Mouse (Mus musculus) left cerebral cortex, adult 18-20 months (tissue): ENCODE data around the gene Dcun1d4. TPM values are rescaled to one million over a fixed set of nuclear protein-coding genes. Genes with fewer than 3 reads are reported as not detected.

Experiments used
- DNase-seq, 2 experiments: peaks; one replicate each; pipeline ENCODE4 v3.0.0; 2021 to 2022; ENCODE audit warnings: low spot score in 2 of 2, mixed read lengths in 1 of 2
- total RNA-seq, 2 experiments: library from RNA; stranded (reverse); gene quantifications; 2 replicates each; pipeline ENCODE4 v1.2.3; 2021

Dcun1d4 gene
- total RNA-seq, 2 experiments from 2014 or later: 132 to 133 TPM

DNA sequence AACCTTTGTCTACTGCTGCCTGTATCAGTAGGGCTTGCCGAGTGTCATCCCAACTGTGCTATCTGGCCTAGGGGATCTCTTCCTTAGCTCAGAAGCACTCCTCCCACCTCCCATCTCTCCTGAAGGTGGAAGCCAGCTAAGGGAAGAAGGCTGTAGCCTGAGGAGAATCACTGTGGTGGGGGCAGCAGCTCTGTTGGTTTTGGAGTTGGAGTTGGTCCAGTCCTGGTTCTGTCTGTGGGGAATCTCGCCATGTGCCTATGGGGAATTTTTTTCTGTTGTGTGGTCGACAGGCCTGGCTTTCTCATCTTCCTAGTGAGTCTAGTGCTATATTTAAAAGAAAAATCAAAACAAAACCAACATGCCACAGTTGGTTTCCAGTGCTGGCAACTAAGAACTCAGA, 16.6 kb downstream of the Dcun1d4 start:
- DNase-seq: peak in 1 of 2 experiments; percentile 33

DNA sequence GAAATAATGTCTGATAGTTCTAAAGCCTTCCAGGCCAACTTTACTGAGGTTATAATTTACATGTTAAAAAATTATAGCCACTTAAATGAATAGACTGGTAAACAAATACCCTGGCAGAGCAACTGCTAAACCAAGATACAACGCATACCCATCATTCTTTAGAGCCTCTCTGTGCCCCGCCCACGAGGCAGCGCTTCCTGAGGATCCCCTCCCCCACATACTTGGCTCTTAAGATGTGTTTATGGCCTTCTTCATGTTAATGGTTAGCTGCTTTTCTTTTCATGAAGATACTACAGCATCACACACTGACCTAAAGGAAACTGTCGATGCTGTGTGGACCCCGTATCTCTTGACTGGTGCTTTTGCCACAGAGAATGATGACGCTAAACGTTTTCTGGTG, 17.8 kb downstream of the Dcun1d4 start:
- no peak for DNase-seq

DNA sequence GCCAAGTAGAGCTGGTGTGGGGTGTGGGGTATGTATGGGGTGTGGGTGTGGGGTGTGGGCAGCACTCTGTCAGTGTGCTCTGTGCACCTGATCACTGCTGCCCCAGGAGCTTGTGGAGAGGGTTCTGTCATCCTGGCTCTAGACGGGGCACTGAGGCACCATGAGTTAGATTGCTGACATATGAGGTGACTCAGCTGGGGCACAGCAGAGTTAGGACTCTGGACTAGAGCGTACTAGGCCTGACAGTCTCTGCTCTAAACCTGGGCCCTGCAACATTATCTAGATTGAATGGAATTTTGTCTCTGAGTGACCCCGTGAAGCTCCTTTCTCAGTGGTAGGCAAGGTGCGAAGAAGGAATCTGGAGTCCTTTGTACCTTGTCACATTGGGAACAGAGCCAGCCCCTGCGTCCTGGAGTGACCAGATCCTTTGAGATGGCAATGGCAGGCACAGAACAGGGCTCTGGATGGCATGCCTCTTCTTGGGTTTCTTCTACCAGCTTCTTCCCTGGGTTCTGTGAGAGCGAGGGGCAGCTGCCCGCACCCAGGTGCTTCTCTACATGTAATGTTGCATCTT, 20.2 kb downstream of the Dcun1d4 start:
- DNase-seq: no peak

DNA sequence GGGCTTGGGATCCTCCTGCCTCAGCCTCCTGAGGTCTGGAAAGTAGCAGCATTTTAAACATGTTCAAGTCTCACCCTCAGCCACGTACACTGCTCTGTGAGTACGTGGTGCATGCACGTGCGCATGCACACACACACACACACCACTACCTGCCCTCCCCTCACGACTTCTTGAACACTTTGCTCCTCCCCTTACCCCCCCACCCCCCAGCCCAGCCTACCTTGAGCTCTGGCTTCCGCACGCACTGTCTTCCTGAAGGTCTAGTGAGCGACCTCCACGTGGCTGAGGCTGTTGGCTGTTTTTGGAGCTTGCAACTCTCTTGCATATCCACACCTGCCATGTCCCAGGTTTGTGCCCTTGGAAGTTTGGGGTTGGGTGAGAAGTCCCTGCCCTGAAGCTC, 21.6 kb downstream of the Dcun1d4 start:
- no peak for DNase-seq

DNA sequence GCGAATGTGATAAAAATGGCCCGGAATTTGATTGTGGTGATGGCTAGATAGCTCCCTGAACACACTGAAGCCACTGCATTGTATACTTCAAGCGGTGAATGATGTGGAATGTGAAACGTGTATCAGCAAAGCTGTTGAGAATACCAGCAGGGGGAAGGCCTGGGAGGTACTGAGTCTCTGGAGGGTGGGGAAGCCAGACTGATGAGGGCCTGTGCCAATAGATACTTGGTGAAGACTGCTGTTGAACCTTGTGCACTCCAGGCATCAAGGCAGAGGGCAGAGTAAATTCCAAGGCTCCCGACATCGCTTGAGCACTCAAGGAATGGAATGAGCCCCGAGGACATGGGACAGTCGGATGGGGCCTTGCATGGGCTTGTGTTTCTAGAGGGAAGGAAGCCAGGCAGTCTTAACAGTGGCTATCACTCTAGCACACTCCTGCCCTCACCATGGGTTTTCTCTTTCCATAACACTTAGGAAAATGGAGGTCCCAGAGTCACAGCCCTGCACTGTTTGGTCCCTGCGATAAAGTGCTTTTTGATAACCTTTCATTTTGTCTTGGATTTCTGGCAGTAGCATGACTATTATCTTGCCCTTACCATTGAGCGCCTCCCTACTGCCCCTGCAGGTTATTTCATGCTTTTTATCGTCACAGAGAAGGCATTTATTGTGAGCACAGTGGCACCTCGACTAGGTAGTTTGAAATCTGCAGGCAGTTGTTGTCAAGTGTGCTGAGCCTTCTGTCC, 22.4 kb downstream of the Dcun1d4 start:
- no peak for DNase-seq

DNA sequence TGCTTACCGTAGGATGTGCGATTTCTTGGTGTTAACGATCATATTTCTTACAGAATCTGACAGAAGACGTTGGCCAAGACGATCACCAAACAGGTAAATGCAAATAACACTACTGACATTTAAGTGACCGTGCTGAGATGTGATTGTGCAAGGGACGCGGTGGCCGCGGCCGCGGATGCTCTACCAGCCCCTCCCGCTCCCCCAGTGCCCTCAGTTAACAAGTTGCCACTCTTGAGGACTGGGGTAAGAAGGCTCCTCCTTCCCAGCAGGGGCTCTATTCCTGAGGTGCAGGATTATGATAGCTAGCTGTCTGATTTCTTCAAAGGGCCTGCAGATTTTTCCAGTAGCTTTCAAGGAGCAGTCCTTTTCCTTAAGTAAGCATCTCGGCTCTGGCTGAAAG, 30.3 kb downstream of the Dcun1d4 start:
- DNase-seq: no peak

DNA sequence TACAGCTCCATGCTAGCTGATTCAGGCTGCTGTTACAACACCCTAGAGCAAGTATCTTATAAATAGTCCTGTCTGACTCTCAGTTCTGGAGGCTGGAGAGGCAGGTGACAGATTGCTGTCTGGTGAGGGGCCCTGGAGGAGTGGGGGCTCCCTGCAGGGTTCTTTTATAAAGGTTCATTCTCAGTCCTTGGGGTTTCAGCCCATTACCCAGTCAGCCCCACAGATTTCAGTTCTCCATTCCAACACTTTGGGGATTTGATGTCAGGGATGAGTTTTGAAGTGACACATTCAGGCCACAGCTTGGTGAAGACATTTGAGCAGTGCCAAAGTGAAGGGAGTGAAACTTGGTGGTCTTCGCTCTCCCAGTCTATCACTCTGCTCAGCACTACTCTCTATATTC, 31.4 kb downstream of the Dcun1d4 start:
- DNase-seq: no peak

DNA sequence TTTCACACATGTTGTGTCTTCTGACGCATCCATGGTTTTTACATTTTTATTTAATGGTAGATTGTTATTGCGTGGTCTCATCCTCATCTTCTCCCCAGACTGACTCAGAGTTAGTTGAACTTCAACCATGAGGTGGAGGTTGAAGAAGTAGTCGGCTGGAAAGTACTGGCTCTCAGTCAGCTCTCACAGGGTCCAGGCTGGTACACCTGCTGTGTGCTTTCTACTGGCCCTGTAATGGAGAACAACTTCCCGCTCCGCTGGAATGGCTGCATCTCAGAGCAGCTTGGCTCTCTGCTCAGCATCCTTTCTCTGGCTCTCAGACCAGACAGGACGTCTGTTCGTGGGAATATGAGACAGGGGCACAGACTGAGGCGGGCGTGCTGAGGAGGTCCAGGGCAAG, 31.9 kb downstream of the Dcun1d4 start:
- no peak for DNase-seq

DNA sequence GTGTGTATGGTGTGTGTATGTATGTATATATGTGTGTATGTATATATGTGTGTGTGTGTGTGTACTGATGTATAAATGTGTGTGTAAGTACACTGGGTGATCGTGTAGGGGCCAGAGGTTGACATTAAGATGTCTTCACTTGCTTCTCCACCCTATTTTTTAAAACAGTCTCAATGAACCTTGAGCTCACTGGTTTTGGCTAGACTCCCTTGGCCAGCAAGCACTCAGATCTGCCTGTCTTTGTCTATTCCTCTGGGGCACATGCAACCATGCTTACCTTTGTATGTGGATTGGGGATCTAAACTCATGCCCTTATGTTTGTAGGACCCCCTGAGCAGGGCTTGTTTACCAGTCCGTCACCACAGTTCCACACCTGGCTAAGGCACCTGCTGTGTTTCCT, 33.4 kb downstream of the Dcun1d4 start:
- DNase-seq: no peak

DNA sequence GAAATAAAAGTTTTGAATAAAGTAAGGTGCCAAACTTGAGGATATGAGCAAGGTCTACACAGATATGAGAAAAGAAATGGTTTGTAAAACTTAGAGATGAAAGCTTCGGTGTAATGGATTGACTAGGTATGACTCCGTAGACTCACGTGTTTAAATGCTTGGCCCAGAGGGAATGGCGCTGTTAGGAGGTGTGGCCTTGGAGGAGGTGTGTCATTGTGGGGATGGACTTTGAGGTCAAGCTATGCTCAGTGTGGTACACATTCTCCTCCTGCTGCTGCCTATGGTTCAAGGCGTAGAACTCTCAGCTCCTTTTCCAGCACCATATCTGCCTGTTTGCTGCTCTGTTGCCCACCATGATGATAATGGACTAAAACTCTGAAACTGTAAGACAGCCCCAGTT, 36.5 kb downstream of the Dcun1d4 start:
- no peak for DNase-seq

DNA sequence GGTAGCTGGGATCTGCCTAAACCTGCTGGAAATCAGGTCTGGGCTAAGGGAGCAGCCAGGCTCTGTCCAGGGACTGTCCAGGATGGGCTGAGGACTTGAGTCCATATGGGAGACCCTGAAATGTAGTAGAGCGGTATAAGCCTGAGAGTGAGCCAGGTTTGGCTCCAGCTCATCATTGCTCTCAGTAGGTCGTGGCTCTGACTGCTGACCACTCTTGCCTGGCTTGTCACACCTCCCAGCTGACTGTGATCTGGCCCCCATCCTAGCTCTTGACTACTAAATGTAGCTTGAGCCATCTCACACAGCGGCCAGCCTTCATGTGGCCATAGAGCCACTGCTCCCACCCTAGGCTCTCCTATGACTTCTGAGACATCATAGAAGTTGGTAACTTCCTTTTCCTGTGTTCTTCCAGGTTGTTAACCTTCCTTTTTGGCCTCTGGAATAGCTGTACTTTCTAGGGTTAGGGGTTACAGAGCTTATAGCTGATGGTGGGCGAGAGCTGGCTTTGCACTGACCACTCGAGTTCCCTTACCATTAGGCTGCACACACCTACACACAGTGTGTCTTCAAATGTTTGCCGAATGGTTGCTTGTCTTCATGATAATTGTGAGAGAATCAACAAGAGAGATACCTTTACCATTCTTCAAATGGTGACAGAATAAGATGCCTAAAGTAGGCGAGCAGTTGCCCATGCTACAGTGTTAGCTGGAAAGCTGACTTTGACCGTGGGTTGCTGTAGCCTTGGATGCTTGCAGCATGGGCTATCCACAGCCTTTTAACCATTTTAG, 37.8 kb downstream of the Dcun1d4 start:
- DNase-seq: no peak

DNA sequence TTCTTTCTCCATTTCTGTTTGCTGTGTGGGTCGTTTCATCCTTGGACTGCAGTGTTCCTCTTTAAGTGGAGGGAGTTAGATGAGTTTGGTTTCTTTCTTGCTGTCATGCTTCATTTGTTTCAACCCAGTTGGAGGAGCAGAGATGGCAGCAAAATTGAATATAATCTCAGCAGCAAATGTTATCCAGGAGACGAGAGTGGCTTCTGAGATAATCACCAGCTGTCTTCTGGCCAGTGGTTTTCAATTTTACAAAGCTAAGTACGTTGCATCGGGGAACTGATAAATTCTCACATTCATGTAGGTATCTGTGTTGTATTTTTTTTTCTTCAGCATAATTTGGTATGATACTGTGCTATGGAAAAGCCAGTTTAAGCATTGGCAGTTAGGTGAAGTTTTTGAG, 40.0 kb downstream of the Dcun1d4 start:
- DNase-seq: no peak

DNA sequence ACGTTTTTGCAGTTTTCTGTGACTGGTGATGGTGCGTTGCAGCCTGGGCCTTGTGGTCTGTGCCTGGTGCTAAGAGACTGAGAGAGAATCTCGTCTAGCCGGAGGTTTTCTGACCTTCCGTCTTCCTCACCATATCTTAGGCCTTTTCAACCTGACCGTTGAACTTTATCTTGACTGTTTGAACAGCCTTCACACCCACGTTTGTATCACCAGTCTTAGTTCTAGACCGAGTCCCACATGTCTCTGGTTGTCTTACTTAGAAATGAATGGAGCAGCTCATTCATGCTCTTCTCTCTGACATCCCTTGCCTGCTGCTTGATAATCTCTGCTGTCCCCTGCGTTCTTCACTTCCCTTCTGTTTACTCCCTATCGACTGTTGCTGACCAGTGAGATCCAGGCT, 42.4 kb downstream of the Dcun1d4 start:
- DNase-seq: no peak

DNA sequence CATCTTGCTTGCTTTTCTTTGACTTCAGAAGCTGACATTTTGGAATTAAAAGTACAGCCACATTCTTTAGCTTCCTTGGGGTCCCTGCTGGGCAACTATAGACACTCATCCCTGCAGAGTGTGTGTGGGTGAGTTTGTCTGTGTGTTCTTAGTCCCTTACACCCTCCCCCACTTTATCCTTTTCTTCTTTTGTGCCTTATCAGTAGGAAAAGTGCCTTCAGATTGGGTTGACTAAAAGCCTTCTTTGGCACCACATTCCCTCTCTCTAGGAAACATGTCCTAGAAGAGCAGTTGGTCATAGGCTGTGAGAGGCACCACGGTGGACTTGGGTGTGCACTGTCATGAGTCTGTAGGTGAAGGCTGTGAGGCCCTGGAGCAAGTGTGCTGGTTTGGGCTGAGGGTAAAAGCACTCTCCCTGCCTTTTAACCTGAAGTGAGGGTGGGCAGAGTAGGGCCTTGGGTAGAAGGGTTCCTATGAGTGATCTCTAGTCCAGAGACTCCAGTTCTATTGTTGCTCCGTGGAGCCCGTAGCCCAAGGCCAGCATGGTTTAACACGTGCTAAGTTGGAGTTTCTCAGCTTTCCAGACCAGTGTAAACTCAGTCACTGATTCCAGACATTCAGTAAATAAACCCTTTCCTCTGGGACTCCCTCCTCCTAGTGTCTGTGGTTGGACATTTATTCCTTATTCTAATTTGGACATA, 43.6 kb downstream of the Dcun1d4 start:
- no peak for DNase-seq

DNA sequence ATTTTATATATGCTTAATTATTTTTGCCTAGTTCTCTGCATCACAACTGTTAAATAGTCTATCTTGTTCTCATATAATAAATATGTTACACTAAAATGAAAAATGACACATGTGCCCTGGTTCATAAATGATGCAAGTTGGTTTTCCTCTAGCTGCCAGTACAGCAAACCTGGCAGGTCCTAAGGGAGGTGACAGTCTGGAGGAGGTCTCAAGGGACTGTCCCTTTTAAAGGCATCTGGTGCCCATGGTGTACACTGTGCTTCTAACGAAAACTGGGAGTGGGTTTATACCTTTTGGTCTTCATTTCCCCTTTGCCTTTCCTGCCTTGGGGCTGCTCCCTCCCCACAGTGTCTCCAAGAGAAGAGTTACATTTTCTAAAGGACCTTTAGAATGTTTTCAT, 51.4 kb downstream of the Dcun1d4 start:
- no peak for DNase-seq

DNA sequence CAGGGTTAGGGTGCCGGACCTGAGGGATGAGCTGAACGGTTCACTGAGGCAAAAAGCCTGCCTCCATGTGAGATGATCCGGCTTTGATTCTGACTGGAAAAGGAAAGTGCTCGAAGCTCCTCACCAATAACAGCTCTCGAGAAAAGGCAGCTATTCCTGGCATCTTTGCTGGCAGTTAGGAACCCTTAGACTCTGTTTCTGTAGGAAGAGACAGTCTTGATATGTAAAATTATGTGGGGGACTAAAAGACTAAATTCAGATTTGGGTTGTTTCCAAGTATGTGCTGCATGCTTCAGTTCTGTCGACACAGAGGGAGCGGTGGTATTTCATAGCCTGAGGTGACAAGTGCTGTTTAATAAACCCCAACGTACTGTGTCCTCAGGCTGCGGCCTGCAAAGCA, 52.1 kb downstream of the Dcun1d4 start:
- DNase-seq: no peak

DNA sequence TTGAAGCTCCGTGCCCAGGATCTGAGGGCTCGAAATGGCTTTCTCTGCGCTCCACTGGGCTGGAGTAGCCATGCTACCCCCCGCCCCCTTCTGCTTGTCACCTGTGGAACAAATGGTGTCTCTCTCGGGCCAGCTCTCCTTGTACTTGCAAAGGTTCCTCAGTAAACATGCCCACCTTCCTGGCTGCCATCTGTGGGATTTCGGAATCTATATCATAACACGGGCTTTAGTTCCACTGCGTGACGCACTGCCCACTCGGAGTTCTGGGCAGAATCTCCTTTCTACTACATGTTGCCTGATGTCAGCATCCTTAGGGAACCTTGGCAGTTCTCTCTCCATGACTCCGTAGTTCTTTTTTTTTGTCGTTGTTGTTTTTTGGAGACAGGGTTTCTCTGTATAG, 56.9 kb downstream of the Dcun1d4 start:
- DNase-seq: no peak

DNA sequence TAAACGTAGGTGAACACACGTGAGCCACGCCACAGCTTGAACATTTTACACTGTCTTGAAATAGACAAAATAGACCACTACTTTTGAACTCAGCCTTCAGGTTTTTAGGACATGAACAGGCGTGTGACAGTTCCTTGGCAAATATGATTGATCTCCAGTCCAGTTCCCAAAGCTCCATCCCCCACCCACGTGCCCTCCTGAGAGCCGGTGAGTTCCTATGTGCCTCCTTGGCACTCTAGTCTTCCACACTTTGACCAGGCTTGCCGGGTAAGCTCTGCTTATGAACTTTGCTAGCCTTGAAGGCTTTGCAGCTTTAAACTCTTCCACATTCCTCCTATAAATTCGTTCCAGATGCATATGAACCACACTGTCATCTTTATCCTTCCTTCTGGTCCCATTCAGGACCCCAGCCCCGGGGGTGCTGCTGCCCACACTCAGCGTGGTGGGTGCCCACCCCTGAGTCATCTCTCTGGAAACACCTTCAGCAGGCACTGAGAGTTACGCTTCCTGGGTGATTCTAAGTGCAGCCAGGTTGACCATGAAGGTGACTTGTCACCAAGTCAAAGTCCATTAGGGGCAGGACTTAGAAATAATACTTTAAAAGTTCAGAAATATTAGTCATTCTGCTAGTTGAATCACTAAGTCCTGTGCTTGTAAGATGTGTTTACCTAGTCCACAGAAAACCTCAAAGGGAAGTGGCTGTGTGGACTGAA, 57.9 kb downstream of the Dcun1d4 start:
- DNase-seq: no peak

DNA sequence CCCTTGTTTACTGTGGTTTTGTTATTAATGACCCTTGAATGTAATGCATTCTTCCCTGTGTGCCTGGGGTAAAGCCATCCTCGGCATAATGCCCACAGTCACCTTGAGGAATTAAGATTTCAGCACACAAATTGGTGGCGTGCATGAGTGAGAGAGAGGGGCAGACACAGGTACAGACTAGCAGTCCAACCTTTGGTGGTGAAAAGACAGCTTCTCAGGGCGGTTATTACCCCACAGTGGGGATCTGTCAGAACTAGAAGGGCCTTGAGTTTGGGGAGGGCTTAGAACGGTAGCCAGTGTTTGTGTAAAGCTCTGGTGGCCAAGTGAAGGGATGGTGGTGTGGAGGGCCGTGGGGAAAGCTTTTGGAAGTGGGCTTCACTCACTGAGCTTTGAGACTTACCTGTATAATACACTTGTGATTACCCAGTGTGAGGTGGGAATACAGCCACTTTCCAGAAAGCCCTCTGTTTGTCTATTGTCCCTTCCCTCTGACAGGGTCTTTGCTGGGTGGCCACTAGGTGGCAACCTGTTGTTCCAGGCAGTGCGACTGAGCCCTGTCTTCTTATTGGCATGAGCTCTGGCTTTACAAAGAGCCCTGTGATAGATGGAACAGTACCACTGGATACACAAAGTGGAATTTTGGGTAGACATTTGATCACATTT, 59.2 kb downstream of the Dcun1d4 start:
- peak; percentile 36 to 50 for DNase-seq

DNA sequence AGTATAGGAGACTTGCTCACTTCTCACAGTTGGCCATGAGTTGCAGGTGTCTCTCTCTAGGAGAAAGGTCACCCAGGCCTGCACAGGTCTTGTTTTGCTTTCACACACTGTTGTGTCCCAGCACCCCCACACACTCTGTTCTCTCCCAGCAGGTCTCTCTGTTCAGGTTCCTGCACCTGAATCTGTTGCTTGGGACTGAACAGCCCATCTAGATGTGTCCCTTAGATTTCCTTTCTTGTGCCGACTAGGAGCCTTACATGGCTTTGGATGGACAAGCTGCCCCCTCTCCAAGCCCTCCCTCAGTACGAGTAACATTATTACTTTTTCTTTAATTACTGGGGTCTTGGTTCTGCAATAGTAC, 59.7 kb downstream of the Dcun1d4 start:
- no peak for DNase-seq
